Mouse (Mus musculus): ENCODE data around the gene Slco4a1. TPM values are rescaled to one million over a fixed set of nuclear protein-coding genes. Genes with fewer than 3 reads are reported as not detected.

Slco4a1 gene
- polyA plus RNA-seq, 1 experiment from 2014 or later = 2.1 TPM

GRCm38 (mm10) chr2:180508455-180509115 lies 52.5 kb downstream of the Slco4a1 start:
- Histone ChIP-seq H3K4me2 (ENCODE audit: low read depth, low read length) (no peak overlapping the region), H3K27ac (ENCODE audit: low read length) (no peak overlapping the region), H3K9me3 (replicated peaks; ENCODE audit: control insufficient read depth, low read length) (no peaks in the 10 kb centered on the region), H3K9ac (ENCODE audit: low read length) (no peak overlapping the region), H3K27me3 (ENCODE audit: control insufficient read depth, insufficient read depth, low read length) (no peaks in the 10 kb centered on the region), H3K4me3 (ENCODE audit: low read length) (no peak overlapping the region), H3K4me1 (ENCODE audit: control insufficient read depth, insufficient read depth, low read length) (peaks cover 7% of the 10 kb centered on the region; the same call in 1 of the 2 replicates), H3K36me3 (ENCODE audit: control insufficient read depth, insufficient read depth) (no peaks in the 10 kb centered on the region)
- 66% methylated on average over 14 of the region's 14 CpGs for WGBS
- no peak for ATAC-seq (replicated peaks; ENCODE audit: extremely low read depth, insufficient read depth, low FRiP score)

- no peak overlapping the region for H3K9ac ChIP-seq (ENCODE audit: low read length)
- no peaks in the 10 kb centered on the region for H3K27me3 ChIP-seq (ENCODE audit: control insufficient read depth, insufficient read depth, low read length)
- H3K27ac ChIP-seq (ENCODE audit: low read length) = no peak overlapping the region
- no peak overlapping the region for H3K4me3 ChIP-seq (ENCODE audit: low read length)
- peaks cover 7% of the 10 kb centered on the region; the same call in 1 of the 2 replicates for H3K4me1 ChIP-seq (ENCODE audit: control insufficient read depth, insufficient read depth, low read length)
- WGBS = 66% methylated on average over 5 of the region's 5 CpGs
- H3K36me3 ChIP-seq (ENCODE audit: control insufficient read depth, insufficient read depth) = no peaks in the 10 kb centered on the region
- ATAC-seq (replicated peaks; ENCODE audit: extremely low read depth, insufficient read depth, low FRiP score) = no peak
- H3K9me3 ChIP-seq (replicated peaks; ENCODE audit: control insufficient read depth, low read length) = no peaks in the 10 kb centered on the region
- no peak overlapping the region for H3K4me2 ChIP-seq (ENCODE audit: low read depth, low read length)
These were observed 54.8 kb downstream of the Slco4a1 start for GRCm38 (mm10) chr2:180510867-180511266.

GRCm38 (mm10) chr2:180511875-180512661 lies 56.0 kb downstream of the Slco4a1 start:
- 54% methylated on average over 13 of the region's 13 CpGs for WGBS
- no peak overlapping the region for H3K27ac ChIP-seq (ENCODE audit: low read length)
- peaks cover 7% of the 10 kb centered on the region; the same call in 1 of the 2 replicates for H3K4me1 ChIP-seq (ENCODE audit: control insufficient read depth, insufficient read depth, low read length)

GRCm38 (mm10) chr2:180513019-180513418 lies 57.0 kb downstream of the Slco4a1 start:
- peaks cover 7% of the 10 kb centered on the region; the same call in 1 of the 2 replicates for H3K4me1 ChIP-seq (ENCODE audit: control insufficient read depth, insufficient read depth, low read length)
- H3K27me3 ChIP-seq (ENCODE audit: control insufficient read depth, insufficient read depth, low read length) = no peaks in the 10 kb centered on the region
- no peak overlapping the region for H3K4me3 ChIP-seq (ENCODE audit: low read length)
- no peak overlapping the region for H3K4me2 ChIP-seq (ENCODE audit: low read depth, low read length)
- H3K9ac ChIP-seq (ENCODE audit: low read length) = no peak overlapping the region
- no peaks in the 10 kb centered on the region for H3K36me3 ChIP-seq (ENCODE audit: control insufficient read depth, insufficient read depth)
- no peak overlapping the region for H3K27ac ChIP-seq (ENCODE audit: low read length)
- no peaks in the 10 kb centered on the region for H3K9me3 ChIP-seq (replicated peaks; ENCODE audit: control insufficient read depth, low read length)
- ATAC-seq (replicated peaks; ENCODE audit: extremely low read depth, insufficient read depth, low FRiP score) = no peak; the same call in 1 of the 2 replicates
- 23% methylated on average over 3 of the region's 3 CpGs for WGBS

More at GRCm38 (mm10) chr2:180511875-180512661, 56.0 kb downstream of the Slco4a1 start:
- no peak overlapping the region for H3K4me3 ChIP-seq (ENCODE audit: low read length)
- H3K9me3 ChIP-seq (replicated peaks; ENCODE audit: control insufficient read depth, low read length) = no peaks in the 10 kb centered on the region
- H3K36me3 ChIP-seq (ENCODE audit: control insufficient read depth, insufficient read depth) = no peaks in the 10 kb centered on the region
- no peak overlapping the region for H3K9ac ChIP-seq (ENCODE audit: low read length)
- H3K27me3 ChIP-seq (ENCODE audit: control insufficient read depth, insufficient read depth, low read length) = no peaks in the 10 kb centered on the region
- ATAC-seq (replicated peaks; ENCODE audit: extremely low read depth, insufficient read depth, low FRiP score) = no peak
- H3K4me2 ChIP-seq (ENCODE audit: low read depth, low read length) = no peak overlapping the region

- Histone ChIP-seq H3K9me3 (replicated peaks; ENCODE audit: control insufficient read depth, low read length) (no peaks in the 10 kb centered on the region), H3K4me1 (ENCODE audit: control insufficient read depth, insufficient read depth, low read length) (peaks cover 7% of the 10 kb centered on the region; the same call in 1 of the 2 replicates), H3K9ac (ENCODE audit: low read length) (no peak overlapping the region), H3K4me3 (ENCODE audit: low read length) (no peak overlapping the region), H3K36me3 (ENCODE audit: control insufficient read depth, insufficient read depth) (no peaks in the 10 kb centered on the region), H3K27ac (ENCODE audit: low read length) (no peak overlapping the region), H3K4me2 (ENCODE audit: low read depth, low read length) (no peak overlapping the region), H3K27me3 (ENCODE audit: control insufficient read depth, insufficient read depth, low read length) (no peaks in the 10 kb centered on the region)
- 76% methylated on average over 4 of the region's 4 CpGs for WGBS
- ATAC-seq (replicated peaks; ENCODE audit: extremely low read depth, insufficient read depth, low FRiP score) = no peak
These were observed 57.8 kb downstream of the Slco4a1 start for GRCm38 (mm10) chr2:180513835-180514234.

- WGBS = 53% methylated on average over 5 of the region's 5 CpGs
- no peaks in the 10 kb centered on the region for H3K36me3 ChIP-seq (ENCODE audit: control insufficient read depth, insufficient read depth)
- H3K9ac ChIP-seq (ENCODE audit: low read length) = no peak overlapping the region
- no peaks in the 10 kb centered on the region for H3K4me1 ChIP-seq (ENCODE audit: control insufficient read depth, insufficient read depth, low read length)
- no peak overlapping the region for H3K4me3 ChIP-seq (ENCODE audit: low read length)
- no peak for ATAC-seq (replicated peaks; ENCODE audit: extremely low read depth, insufficient read depth, low FRiP score)
- no peak overlapping the region for H3K4me2 ChIP-seq (ENCODE audit: low read depth, low read length)
- no peaks in the 10 kb centered on the region for H3K9me3 ChIP-seq (replicated peaks; ENCODE audit: control insufficient read depth, low read length)
- peaks cover 4% of the 10 kb centered on the region for H3K27me3 ChIP-seq (ENCODE audit: control insufficient read depth, insufficient read depth, low read length)
- no peak overlapping the region for H3K27ac ChIP-seq (ENCODE audit: low read length)
These were observed 65.6 kb downstream of the Slco4a1 start for GRCm38 (mm10) chr2:180521437-180522221.

GRCm38 (mm10) chr2:180522825-180523224 lies 66.8 kb downstream of the Slco4a1 start:
- WGBS = 62% methylated on average over 4 of the region's 4 CpGs
- Histone ChIP-seq H3K27ac (ENCODE audit: low read length) (no peak overlapping the region), H3K9ac (ENCODE audit: low read length) (no peak overlapping the region), H3K4me1 (ENCODE audit: control insufficient read depth, insufficient read depth, low read length) (no peaks in the 10 kb centered on the region), H3K27me3 (ENCODE audit: control insufficient read depth, insufficient read depth, low read length) (peaks cover 13% of the 10 kb centered on the region), H3K9me3 (replicated peaks; ENCODE audit: control insufficient read depth, low read length) (no peaks in the 10 kb centered on the region), H3K4me3 (ENCODE audit: low read length) (no peak overlapping the region), H3K36me3 (ENCODE audit: control insufficient read depth, insufficient read depth) (no peaks in the 10 kb centered on the region), H3K4me2 (ENCODE audit: low read depth, low read length) (no peak overlapping the region)
- ATAC-seq (replicated peaks; ENCODE audit: extremely low read depth, insufficient read depth, low FRiP score) = no peak

Data from heart, embryonic 16.5 days (tissue).